Mouse (Mus musculus) neural tube, embryonic 13.5 days (tissue): Measurements from ENCODE around the gene Sema5b. TPM values are rescaled to one million over a fixed set of nuclear protein-coding genes. Genes with fewer than 3 reads are reported as not detected.

Experiments used
- ATAC-seq: fragments of 200-750 bp; cut with Nextera tagmentation; 2 replicates; pipeline ENCODE4 v1.8.0; 2017; ENCODE audit warnings: low read depth, mild to moderate bottlenecking, moderate TSS enrichment, moderate library complexity
- H3K27ac ChIP-seq: fragments of 300-500 bp; sonication (generic); replicated peaks from 2 replicates; pipeline ENCODE4 v1.5.1; 2015; ENCODE audit warnings: moderate library complexity, mild to moderate bottlenecking, inconsistent platforms
- H3K27me3 ChIP-seq: fragments of 300-500 bp; sonication (generic); 2 replicates; pipeline ENCODE4 v1.6.1; 2015; ENCODE audit warnings: mild to moderate bottlenecking, inconsistent platforms
- H3K36me3 ChIP-seq: fragments of 300-500 bp; sonication (generic); 2 replicates; pipeline ENCODE4 v1.6.1; 2015; ENCODE audit warnings: mild to moderate bottlenecking, inconsistent platforms
- H3K4me1 ChIP-seq: fragments of 300-500 bp; sonication (generic); replicated peaks from 2 replicates; pipeline ENCODE4 v1.6.1; 2015; ENCODE audit warnings: inconsistent platforms
- H3K4me2 ChIP-seq: fragments of 300-500 bp; sonication (generic); 2 replicates; pipeline ENCODE4 v1.6.1; 2015; ENCODE audit warnings: inconsistent platforms, mild to moderate bottlenecking, moderate library complexity
- H3K4me3 ChIP-seq: fragments of 300-500 bp; sonication (generic); 2 replicates; pipeline ENCODE4 v1.5.1; 2015; ENCODE audit warnings: mild to moderate bottlenecking, inconsistent platforms
- H3K9ac ChIP-seq: fragments of 300-500 bp; sonication (generic); 2 replicates; pipeline ENCODE4 v1.6.1; 2015; ENCODE audit warnings: moderate library complexity, mild to moderate bottlenecking, inconsistent platforms
- H3K9me3 ChIP-seq: fragments of 300-500 bp; sonication (generic); 2 replicates; pipeline ENCODE4 v1.6.1; 2016; ENCODE audit warnings: inconsistent platforms
- WGBS: fragments of 180-500 bp; shearing (Covaris S2); methylation state at CpG from one replicate; pipeline ENCODE4 v1.1.7; 2015; 5-methylcytosine and 5-hydroxymethylcytosine counted together
- polyA plus RNA-seq: library from polyadenylated mRNA; unstranded; fragments of >200 nt; fragmentation: Nextera tagmentation; extraction: Ambion mirVana; gene quantifications from 2 replicates; pipeline ENCODE4 v1.2.1, GENCODE M21; 2015

Sema5b gene
- polyA plus RNA-seq, 1 experiment from 2014 or later, result 24.0 TPM

DNA sequence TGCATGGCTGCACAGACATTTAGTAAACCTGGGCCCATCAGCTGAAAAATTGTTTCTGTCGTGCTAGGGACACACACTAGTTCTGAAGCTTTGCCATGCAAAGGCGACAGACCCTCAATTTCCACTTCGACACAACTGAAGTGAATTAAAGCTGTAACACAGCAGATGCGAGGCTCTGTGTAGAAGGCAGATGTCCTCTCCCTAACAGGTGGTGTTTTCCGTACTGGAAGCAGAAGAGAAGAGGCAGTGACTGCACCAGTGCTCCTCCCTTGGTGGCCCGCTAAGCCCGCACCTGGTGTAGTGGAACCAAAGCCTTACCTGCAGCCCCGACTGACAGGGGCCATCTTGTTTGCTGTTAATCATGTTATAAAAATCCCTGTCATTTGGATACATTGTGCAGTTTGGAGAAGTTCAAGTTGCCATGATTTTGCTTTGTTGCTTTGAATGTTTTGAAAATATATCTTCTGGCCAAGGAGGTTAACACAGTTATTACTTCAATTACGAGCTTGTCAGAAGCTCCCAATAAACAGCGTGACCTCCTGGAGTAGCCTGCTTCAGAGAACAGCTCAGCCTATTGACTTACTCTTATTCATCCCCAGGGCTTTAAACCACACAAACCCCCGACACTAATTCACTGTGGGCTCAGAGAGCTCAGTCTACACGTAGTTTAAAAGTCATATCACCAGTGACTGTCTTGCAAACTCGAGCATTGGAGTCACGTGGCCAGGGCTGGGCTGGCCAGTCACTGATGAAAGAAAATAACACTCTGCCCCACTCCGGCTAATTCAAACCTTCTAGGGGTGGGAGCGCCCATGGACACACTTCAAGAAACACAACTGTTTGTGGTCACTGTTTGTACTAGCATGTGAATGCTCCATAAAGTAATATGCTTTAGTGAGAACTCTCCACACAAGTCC, 163.1 kb downstream of the Sema5b start:
- Histone ChIP-seq H3K27me3 (no peaks in the 10 kb centered on the region), H3K4me1 (peaks cover 4% of the 10 kb centered on the region), H3K9ac (no peak overlapping the region), H3K4me3 (no peak overlapping the region), H3K4me2 (no peak overlapping the region), H3K9me3 (no peaks in the 10 kb centered on the region), H3K27ac (no peak overlapping the region), H3K36me3 (peaks cover 10% of the 10 kb centered on the region)
- ATAC-seq, result no peak
- WGBS, result 52% methylated on average over 16 of the region's 16 CpGs

- WGBS, result 70% methylated on average over 14 of the region's 14 CpGs
These were observed 163.9 kb downstream of the Sema5b start for GRCm38 (mm10) chr16:35704796-35705195.

DNA sequence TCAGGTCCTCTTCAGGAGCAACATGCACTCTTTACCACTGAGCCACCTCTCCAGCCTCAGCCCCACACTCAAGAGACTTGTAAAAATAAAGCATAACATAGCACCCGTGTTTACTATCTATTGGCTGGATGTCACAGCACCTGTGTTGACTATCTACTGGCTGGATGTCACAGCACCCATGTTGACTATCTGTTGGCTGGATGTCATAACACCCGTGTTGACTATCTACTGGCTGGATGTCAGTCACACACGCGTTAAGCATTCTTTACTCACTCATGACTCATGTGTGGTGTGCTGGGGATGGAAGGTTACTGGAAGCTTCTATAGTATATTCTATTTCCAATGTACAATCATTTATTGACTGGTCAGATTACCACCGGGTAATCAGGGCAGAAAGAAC, 166.1 kb downstream of the Sema5b start:
- 91% methylated on average over 5 of the region's 5 CpGs for WGBS
- Histone ChIP-seq H3K9me3 (no peaks in the 10 kb centered on the region), H3K27ac (no peak overlapping the region), H3K4me3 (no peak overlapping the region), H3K9ac (no peak overlapping the region), H3K4me2 (no peak overlapping the region), H3K4me1 (peaks cover 17% of the 10 kb centered on the region), H3K36me3 (peaks cover 10% of the 10 kb centered on the region), H3K27me3 (no peaks in the 10 kb centered on the region)
- ATAC-seq, result no peak

More at GRCm38 (mm10) chr16:35704796-35705195, 163.9 kb downstream of the Sema5b start:
- H3K27me3 ChIP-seq, result no peaks in the 10 kb centered on the region
- no peak for ATAC-seq
- peaks cover 4% of the 10 kb centered on the region for H3K4me1 ChIP-seq
- H3K27ac ChIP-seq, result no peak overlapping the region
- peaks cover 10% of the 10 kb centered on the region for H3K36me3 ChIP-seq
- no peak overlapping the region for H3K9ac ChIP-seq
- no peak overlapping the region for H3K4me2 ChIP-seq
- H3K9me3 ChIP-seq, result no peaks in the 10 kb centered on the region
- H3K4me3 ChIP-seq, result no peak overlapping the region

DNA sequence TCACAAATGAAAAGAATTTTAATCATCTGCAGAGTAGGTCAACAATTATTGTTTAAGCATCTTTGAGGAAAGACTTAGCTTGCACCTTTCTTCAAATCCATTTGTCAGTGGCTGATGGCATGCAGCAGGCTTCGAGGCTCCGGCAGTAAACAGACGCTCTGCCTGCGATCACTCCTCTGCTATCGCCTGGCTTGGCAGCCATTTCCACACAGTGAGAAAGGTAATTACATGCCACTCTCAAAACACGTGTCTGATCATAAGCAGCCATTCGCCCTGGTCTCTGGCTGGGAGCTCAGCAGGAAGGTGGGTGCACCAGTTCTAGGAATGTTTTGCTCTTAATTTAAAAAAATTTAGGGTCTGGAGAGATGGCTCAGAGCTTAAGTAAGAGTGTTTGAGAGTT, 170.1 kb downstream of the Sema5b start:
- H3K27ac ChIP-seq, result no peak overlapping the region
- H3K27me3 ChIP-seq, result no peaks in the 10 kb centered on the region
- no peak overlapping the region for H3K9ac ChIP-seq
- peaks cover 2% of the 10 kb centered on the region; the same call in 1 of the 2 replicates for H3K36me3 ChIP-seq
- WGBS, result 47% methylated on average over 7 of the region's 7 CpGs
- no peak overlapping the region for H3K4me2 ChIP-seq
- no peaks in the 10 kb centered on the region for H3K9me3 ChIP-seq
- H3K4me3 ChIP-seq, result no peak overlapping the region
- H3K4me1 ChIP-seq, result peaks cover 49% of the 10 kb centered on the region
- ATAC-seq, result no peak

- Histone ChIP-seq H3K4me1 (peaks cover 49% of the 10 kb centered on the region), H3K9me3 (no peaks in the 10 kb centered on the region), H3K4me3 (no peak overlapping the region), H3K36me3 (peaks cover 21% of the 10 kb centered on the region), H3K9ac (no peak overlapping the region), H3K27ac (no peak overlapping the region), H3K27me3 (no peaks in the 10 kb centered on the region), H3K4me2 (no peak overlapping the region)
- ATAC-seq, result no peak
- 82% methylated on average over 7 of the region's 7 CpGs for WGBS
These were observed 172.7 kb downstream of the Sema5b start for GRCm38 (mm10) chr16:35713606-35714005.

Other genes starting within 250 kb of the Sema5b start
- 38.1 and 39.2 TPM in 2 replicates for gene Sec22a, start 177.2 kb upstream of the Sema5b start, polyA plus RNA-seq
- gene Pdia5, start 50.3 kb upstream of the Sema5b start, polyA plus RNA-seq, result 20.3 and 22.7 TPM in 2 replicates
- gene Dirc2, start 228.2 kb downstream of the Sema5b start, polyA plus RNA-seq, result 30.6 and 33.7 TPM in 2 replicates
- 18.2 and 18.3 TPM in 2 replicates for gene Hspbap1, start 229.2 kb downstream of the Sema5b start, polyA plus RNA-seq